In the genomic region with DNA sequence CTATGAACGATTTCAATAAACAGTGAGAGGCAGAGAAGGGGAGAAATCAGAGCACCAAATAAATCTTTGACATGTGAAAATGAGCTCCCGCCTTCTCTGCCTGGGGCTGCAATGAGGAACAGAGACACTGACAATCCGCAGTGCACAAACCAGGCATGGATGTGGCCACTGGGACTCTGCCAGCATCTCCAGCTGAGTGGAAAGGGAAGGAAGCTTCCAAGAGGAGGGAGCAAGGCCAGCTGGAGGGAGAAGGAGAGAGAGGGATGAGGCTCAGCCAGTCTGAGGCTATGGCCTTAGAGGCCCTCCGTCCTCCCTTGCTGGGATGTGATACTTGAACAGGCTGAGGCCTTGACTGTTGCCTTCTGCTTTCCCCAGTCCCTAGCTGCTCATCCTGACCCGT, we compare ENCODE assay signal across 8 mouse cellular contexts.
DNase-seq lines count a peak whose midpoint lies in the region; ATAC-seq and TF ChIP-seq lines count a peak whose summit lies in the region.

No protein-coding gene starts in this region.

- H3K27ac ChIP-seq in forebrain, embryonic 15.5 days (replicated peaks) = 0 out of 2 replicates have a peak overlapping the region, but pooled peaks have one; percentile 8
- H3K27ac ChIP-seq in forebrain, embryonic 13.5 days = no peak overlapping the region
- peak overlapping the region; percentile 5; the same call in 1 of the 2 replicates for H3K27ac ChIP-seq in olfactory bulb, adult 2 months (ENCODE audit: insufficient read depth, low read depth, low read length)

- no peak for ATAC-seq in forebrain, embryonic 15.5 days (replicated peaks)
- no peak for ATAC-seq in forebrain, embryonic 13.5 days
- ATAC-seq in megakaryocyte, adult 5-6 weeks (ENCODE audit: poor library complexity, severe bottlenecking) = no peak

- H3K4me1 ChIP-seq in forebrain, embryonic 15.5 days = peaks cover 15% of the 10 kb centered on the region
- H3K4me1 ChIP-seq in forebrain, embryonic 13.5 days = peaks cover 12% of the 10 kb centered on the region
- H3K4me1 ChIP-seq in olfactory bulb, adult 2 months (ENCODE audit: control insufficient read depth, insufficient read depth, low read length) = peaks cover 21% of the 10 kb centered on the region

- no peaks in the 10 kb centered on the region for H3K9me3 ChIP-seq in forebrain, embryonic 15.5 days
- no peaks in the 10 kb centered on the region for H3K9me3 ChIP-seq in forebrain, embryonic 13.5 days (replicated peaks)

- H3K9ac ChIP-seq in forebrain, embryonic 15.5 days (replicated peaks) = no peak overlapping the region
- no peak overlapping the region for H3K9ac ChIP-seq in forebrain, embryonic 13.5 days

- no peak overlapping the region for H3K4me2 ChIP-seq in forebrain, embryonic 15.5 days (replicated peaks)
- H3K4me2 ChIP-seq in forebrain, embryonic 13.5 days = no peak overlapping the region

- H3K36me3 ChIP-seq in forebrain, embryonic 15.5 days = no peaks in the 10 kb centered on the region
- no peaks in the 10 kb centered on the region for H3K36me3 ChIP-seq in forebrain, embryonic 13.5 days (ENCODE audit: poor library complexity, severe bottlenecking)

- no peaks in the 10 kb centered on the region for H3K27me3 ChIP-seq in forebrain, embryonic 15.5 days
- H3K27me3 ChIP-seq in forebrain, embryonic 13.5 days = no peaks in the 10 kb centered on the region

- TF ChIP-seq CTCF in olfactory bulb, adult 2 months (IDR thresholded peaks at IDR 0.05; ENCODE audit: insufficient read depth, low read depth, low read length) = no peak

- H3K4me3 ChIP-seq in forebrain, embryonic 15.5 days = no peak overlapping the region
- no peak overlapping the region for H3K4me3 ChIP-seq in forebrain, embryonic 13.5 days
- H3K4me3 ChIP-seq in olfactory bulb, adult 2 months (ENCODE audit: insufficient read depth, low read depth, low read length) = no peak overlapping the region

- 84% methylated on average over 5 of the region's 5 CpGs for WGBS in forebrain, embryonic 15.5 days
- WGBS in forebrain, embryonic 13.5 days = 88% methylated on average over 5 of the region's 5 CpGs
- WGBS in olfactory bulb, adult 2 months = 56% methylated on average over 5 of the region's 5 CpGs

- no peak for TF ChIP-seq POLR2A in olfactory bulb, adult 2 months (IDR thresholded peaks at IDR 0.05; ENCODE audit: insufficient read depth, low read depth, low read length)

- DNase-seq in right cerebral cortex, postnatal 4 days = peak; percentile 49
- DNase-seq in right cerebral cortex, adult 18-20 months = no peak
- DNase-seq in kidney, adult 8-10 months = peak; percentile 19 to 34
- no peak for DNase-seq in retina, embryonic 14.5 days (ENCODE audit: low spot score)

Comparison
In these comparisons a context has a peak if more than half of its experiments do, and no peak if none do; other contexts are left out.
1. DNase-seq: peak in right cerebral cortex, postnatal 4 days (single experiment) and kidney, adult 8-10 months (2 of 2); none in right cerebral cortex, adult 18-20 months (single experiment) and retina, embryonic 14.5 days (single experiment).